Mouse (Mus musculus): ENCODE results near the gene Pepd. TPM values are rescaled to one million over a fixed set of nuclear protein-coding genes. Genes with fewer than 3 reads are reported as not detected.

The Pepd gene
- polyA plus RNA-seq, 1 experiment from 2014 or later, result 68.4 TPM

DNA sequence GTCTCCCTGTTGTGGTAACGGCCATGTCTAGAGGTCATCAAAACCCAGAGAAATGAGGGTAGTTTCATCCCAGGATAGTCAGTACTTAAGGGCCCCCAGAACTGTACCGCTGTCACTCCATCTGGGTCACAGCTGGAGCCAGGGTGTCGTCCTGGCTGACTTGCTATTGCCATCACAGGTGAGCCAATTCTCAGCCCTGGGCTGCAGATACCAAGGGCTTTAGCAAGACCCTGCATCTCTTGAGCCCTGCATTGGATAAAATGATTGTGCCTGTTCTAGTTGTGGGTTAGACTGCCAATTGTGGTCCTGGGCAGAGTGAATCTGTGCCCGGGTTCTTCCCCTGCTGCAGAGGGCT, 114.1 kb downstream of the Pepd start:
- WGBS, result 73% methylated on average over 4 of the region's 4 CpGs
- no peaks in the 10 kb centered on the region for H3K36me3 ChIP-seq (replicated peaks; ENCODE audit: control insufficient read depth, insufficient read depth, low read depth, low read length)
- H3K4me3 ChIP-seq (ENCODE audit: low read depth, low read length), result no peak overlapping the region
- H3K4me1 ChIP-seq (ENCODE audit: control insufficient read depth, insufficient read depth, low read length), result no peaks in the 10 kb centered on the region
- no peaks in the 10 kb centered on the region for H3K9me3 ChIP-seq (replicated peaks; ENCODE audit: control insufficient read depth, low read length)
- no peak overlapping the region for H3K9ac ChIP-seq (replicated peaks; ENCODE audit: low read length)
- H3K27me3 ChIP-seq (ENCODE audit: control insufficient read depth, insufficient read depth, low read length), result no peaks in the 10 kb centered on the region
- H3K27ac ChIP-seq (replicated peaks; ENCODE audit: low read depth, low read length), result no peak overlapping the region
- ATAC-seq (replicated peaks; ENCODE audit: insufficient number of reproducible peaks, low FRiP score, low TSS enrichment, low read depth) (no peak), DNase-seq (ENCODE audit: low spot score) (no peak)
- no peak overlapping the region for H3K4me2 ChIP-seq (ENCODE audit: low read depth, low read length)

DNA sequence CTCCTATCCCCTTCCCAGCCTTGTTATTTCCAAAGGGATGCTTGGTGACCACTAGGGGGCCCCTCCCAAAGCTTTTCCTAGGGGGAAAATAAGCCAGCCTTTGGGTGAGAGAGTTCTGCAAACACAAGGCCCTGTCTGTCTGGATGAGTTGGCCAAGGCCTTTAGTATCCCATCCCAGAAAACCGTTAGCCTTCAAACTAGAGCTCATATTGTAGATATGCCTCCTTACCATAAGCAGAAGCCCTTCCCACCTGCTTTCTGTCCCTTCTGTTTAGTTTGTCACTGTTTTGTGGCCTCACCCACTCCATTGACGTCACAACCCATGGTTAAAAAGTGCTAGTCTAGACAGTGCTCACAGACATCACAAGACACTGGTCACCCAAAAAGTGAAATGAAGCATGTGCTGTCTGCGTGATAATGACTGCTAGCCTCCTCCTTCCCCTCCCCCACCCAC, 114.7 kb downstream of the Pepd start:
- no peaks in the 10 kb centered on the region for H3K36me3 ChIP-seq (replicated peaks; ENCODE audit: control insufficient read depth, insufficient read depth, low read depth, low read length)
- H3K4me1 ChIP-seq (ENCODE audit: control insufficient read depth, insufficient read depth, low read length), result no peaks in the 10 kb centered on the region
- H3K27ac ChIP-seq (replicated peaks; ENCODE audit: low read depth, low read length), result no peak overlapping the region
- H3K4me3 ChIP-seq (ENCODE audit: low read depth, low read length), result no peak overlapping the region
- H3K4me2 ChIP-seq (ENCODE audit: low read depth, low read length), result no peak overlapping the region
- 78% methylated on average over 3 of the region's 3 CpGs for WGBS
- DNase-seq (ENCODE audit: low spot score) (peak; percentile 69), ATAC-seq (replicated peaks; ENCODE audit: insufficient number of reproducible peaks, low FRiP score, low TSS enrichment, low read depth) (no peak)
- no peak overlapping the region for H3K9ac ChIP-seq (replicated peaks; ENCODE audit: low read length)
- H3K27me3 ChIP-seq (ENCODE audit: control insufficient read depth, insufficient read depth, low read length), result no peaks in the 10 kb centered on the region
- no peaks in the 10 kb centered on the region for H3K9me3 ChIP-seq (replicated peaks; ENCODE audit: control insufficient read depth, low read length)

DNA sequence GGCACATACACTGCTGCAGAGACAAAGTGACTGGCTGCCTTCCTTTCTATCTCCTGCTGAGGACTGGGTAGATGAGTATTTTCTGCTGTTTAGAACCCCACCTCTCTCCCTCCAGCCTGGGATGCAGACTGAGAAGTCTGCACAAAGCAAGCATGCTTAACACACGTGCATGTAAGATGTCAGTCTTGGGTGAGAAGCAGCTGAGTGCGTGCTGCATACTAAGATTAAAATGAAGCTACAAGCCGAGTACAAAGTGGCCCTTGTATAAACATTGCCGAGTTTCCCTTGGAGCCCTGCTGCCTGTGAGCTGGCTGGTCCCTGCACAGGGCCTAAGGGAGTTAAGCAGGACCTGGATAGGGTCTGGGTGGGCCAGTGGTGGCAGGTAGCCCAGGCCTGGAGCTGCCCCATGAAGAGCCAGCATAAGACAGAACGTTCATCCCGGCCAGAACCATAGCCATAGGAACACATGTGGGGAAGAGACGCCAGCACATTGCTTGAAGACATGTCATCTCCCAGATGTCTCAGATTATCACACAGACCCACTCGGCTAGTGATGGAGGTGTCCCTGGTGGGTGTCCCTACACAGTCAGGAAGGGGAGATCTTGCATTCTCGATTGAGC, 115.7 kb downstream of the Pepd start:
- no peak for DNase-seq (ENCODE audit: low spot score)
- WGBS, result 79% methylated on average over 9 of the region's 9 CpGs
- no peak for ATAC-seq (replicated peaks; ENCODE audit: insufficient number of reproducible peaks, low FRiP score, low TSS enrichment, low read depth)

DNA sequence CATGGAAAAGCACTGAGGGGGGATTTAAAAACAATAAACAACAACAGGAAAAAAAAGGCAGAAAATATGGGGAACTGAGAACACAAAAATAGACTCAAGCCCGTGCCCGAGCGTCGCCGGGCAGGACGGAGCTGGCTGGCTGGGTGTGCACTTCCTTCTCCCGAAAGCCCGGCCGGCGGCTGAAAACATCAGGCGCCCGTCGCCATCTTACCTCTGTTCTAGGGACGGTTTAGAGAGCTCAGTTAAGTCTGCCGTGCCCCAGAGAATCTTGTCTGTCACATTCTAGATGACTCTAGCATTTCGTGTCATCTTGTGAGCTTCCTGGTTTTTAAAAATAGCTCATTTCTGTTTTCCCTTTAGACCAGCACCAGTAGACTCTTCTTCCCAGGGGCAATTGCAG, 116.4 kb downstream of the Pepd start:
- Histone ChIP-seq H3K27ac (replicated peaks; ENCODE audit: low read depth, low read length) (no peak overlapping the region), H3K4me1 (ENCODE audit: control insufficient read depth, insufficient read depth, low read length) (no peaks in the 10 kb centered on the region), H3K9ac (replicated peaks; ENCODE audit: low read length) (no peak overlapping the region), H3K27me3 (ENCODE audit: control insufficient read depth, insufficient read depth, low read length) (no peaks in the 10 kb centered on the region), H3K36me3 (replicated peaks; ENCODE audit: control insufficient read depth, insufficient read depth, low read depth, low read length) (no peaks in the 10 kb centered on the region), H3K9me3 (replicated peaks; ENCODE audit: control insufficient read depth, low read length) (no peaks in the 10 kb centered on the region), H3K4me2 (ENCODE audit: low read depth, low read length) (no peak overlapping the region), H3K4me3 (ENCODE audit: low read depth, low read length) (no peak overlapping the region)
- DNase-seq (ENCODE audit: low spot score) (no peak), ATAC-seq (replicated peaks; ENCODE audit: insufficient number of reproducible peaks, low FRiP score, low TSS enrichment, low read depth) (no peak)
- WGBS, result 89% methylated on average over 16 of the region's 16 CpGs

More for the DNA sequence above, 115.7 kb downstream of the Pepd start:
- H3K4me2 ChIP-seq (ENCODE audit: low read depth, low read length), result no peak overlapping the region
- no peaks in the 10 kb centered on the region for H3K27me3 ChIP-seq (ENCODE audit: control insufficient read depth, insufficient read depth, low read length)
- H3K9me3 ChIP-seq (replicated peaks; ENCODE audit: control insufficient read depth, low read length), result no peaks in the 10 kb centered on the region
- H3K9ac ChIP-seq (replicated peaks; ENCODE audit: low read length), result no peak overlapping the region
- no peak overlapping the region for H3K4me3 ChIP-seq (ENCODE audit: low read depth, low read length)
- H3K36me3 ChIP-seq (replicated peaks; ENCODE audit: control insufficient read depth, insufficient read depth, low read depth, low read length), result no peaks in the 10 kb centered on the region
- no peaks in the 10 kb centered on the region for H3K4me1 ChIP-seq (ENCODE audit: control insufficient read depth, insufficient read depth, low read length)
- no peak overlapping the region for H3K27ac ChIP-seq (replicated peaks; ENCODE audit: low read depth, low read length)

DNA sequence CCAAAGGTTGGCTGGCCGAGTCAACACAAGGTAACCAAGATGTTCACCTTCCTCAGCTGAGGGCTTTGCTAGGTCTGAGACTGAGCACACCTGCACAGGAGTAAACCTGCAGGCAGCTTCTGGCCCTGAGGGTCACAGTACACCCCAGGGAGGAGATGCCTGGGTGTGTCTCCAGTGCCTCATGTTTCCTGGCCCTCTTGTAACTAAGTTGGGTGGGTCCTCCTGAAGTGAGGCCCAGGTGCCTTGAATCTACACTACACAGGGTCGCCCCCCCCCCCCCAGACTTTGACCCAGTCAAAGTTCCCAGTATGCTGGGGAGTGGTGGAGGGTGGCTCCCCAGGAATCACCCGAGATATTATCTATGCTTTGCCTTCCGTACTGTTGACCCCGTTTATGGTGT, 117.0 kb downstream of the Pepd start:
- Histone ChIP-seq H3K4me1 (ENCODE audit: control insufficient read depth, insufficient read depth, low read length) (no peaks in the 10 kb centered on the region), H3K36me3 (replicated peaks; ENCODE audit: control insufficient read depth, insufficient read depth, low read depth, low read length) (no peaks in the 10 kb centered on the region), H3K4me2 (ENCODE audit: low read depth, low read length) (no peak overlapping the region), H3K9me3 (replicated peaks; ENCODE audit: control insufficient read depth, low read length) (no peaks in the 10 kb centered on the region), H3K27me3 (ENCODE audit: control insufficient read depth, insufficient read depth, low read length) (no peaks in the 10 kb centered on the region), H3K4me3 (ENCODE audit: low read depth, low read length) (no peak overlapping the region), H3K27ac (replicated peaks; ENCODE audit: low read depth, low read length) (no peak overlapping the region), H3K9ac (replicated peaks; ENCODE audit: low read length) (no peak overlapping the region)
- DNase-seq (ENCODE audit: low spot score) (no peak), ATAC-seq (replicated peaks; ENCODE audit: insufficient number of reproducible peaks, low FRiP score, low TSS enrichment, low read depth) (no peak)
- 89% methylated on average over 5 of the region's 5 CpGs for WGBS

DNA sequence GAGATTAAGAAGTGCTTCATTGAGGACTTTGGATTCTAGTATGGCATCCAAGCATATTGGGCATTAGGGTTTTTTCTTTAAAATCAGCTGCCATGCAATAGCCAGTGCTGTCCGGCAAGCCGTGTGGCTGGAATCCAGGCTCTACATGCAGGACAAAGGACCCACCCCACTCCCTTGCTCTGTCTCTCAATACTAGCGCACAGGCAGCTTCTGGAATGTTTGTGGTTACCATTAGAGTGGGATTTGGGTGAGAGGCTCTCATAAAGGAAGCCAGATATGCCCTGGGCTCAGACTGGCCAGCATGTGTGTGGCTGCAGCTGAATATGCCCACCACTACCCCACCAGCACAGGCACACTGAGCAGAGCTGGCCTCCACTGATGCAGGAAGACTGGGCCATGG, 117.5 kb downstream of the Pepd start:
- no peak overlapping the region for H3K4me2 ChIP-seq (ENCODE audit: low read depth, low read length)
- DNase-seq (ENCODE audit: low spot score), result no peak
- no peaks in the 10 kb centered on the region for H3K36me3 ChIP-seq (replicated peaks; ENCODE audit: control insufficient read depth, insufficient read depth, low read depth, low read length)
- H3K4me3 ChIP-seq (ENCODE audit: low read depth, low read length), result no peak overlapping the region
- H3K27ac ChIP-seq (replicated peaks; ENCODE audit: low read depth, low read length), result no peak overlapping the region
- no peak for ATAC-seq (replicated peaks; ENCODE audit: insufficient number of reproducible peaks, low FRiP score, low TSS enrichment, low read depth)
- no peaks in the 10 kb centered on the region for H3K9me3 ChIP-seq (replicated peaks; ENCODE audit: control insufficient read depth, low read length)
- H3K27me3 ChIP-seq (ENCODE audit: control insufficient read depth, insufficient read depth, low read length), result no peaks in the 10 kb centered on the region
- WGBS, result 80% methylated on average over 3 of the region's 3 CpGs
- H3K4me1 ChIP-seq (ENCODE audit: control insufficient read depth, insufficient read depth, low read length), result no peaks in the 10 kb centered on the region
- H3K9ac ChIP-seq (replicated peaks; ENCODE audit: low read length), result no peak overlapping the region

DNA sequence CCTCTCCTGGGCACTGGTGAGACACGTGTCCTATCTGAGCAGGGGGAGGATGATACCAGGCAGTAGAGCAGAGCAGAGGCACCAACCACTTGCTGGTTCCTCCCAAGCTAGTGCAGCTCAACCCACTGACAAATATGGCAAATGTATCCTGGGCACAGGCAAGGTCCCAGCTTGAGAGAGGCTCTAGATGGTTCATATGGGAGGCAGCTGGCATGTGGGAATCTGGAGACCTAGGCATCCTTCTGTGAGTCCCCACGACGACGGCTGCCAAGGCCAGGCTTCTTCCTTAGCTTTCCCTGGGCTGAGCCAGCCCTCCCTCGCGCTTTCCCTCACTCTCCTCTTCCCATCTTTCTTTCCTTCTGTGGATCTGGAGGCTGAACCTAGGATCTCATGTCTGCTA, 118.4 kb downstream of the Pepd start:
- no peak for ATAC-seq (replicated peaks; ENCODE audit: insufficient number of reproducible peaks, low FRiP score, low TSS enrichment, low read depth)
- no peak overlapping the region for H3K9ac ChIP-seq (replicated peaks; ENCODE audit: low read length)
- WGBS, result 77% methylated on average over 6 of the region's 6 CpGs

DNA sequence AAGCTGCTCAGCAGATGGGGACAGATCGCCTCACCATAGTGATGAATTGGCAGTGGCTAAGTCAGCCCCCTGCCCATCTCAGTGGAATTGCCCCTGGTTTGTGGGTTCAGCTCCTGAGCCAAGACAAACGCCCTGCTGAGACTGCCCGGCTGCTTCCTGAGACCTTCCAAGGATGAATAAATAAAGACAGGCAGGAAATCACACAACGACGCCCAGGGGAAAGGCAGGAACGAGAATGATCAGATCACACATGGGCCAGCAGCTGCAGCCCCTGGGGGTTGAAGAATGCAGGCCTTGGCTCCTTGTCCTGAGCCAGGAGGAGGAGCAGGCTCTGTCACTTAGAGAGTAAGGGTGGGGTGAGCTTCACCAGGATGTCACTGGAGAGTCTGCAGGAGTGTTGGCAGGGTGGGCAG, 123.0 kb downstream of the Pepd start:
- no peaks in the 10 kb centered on the region for H3K9me3 ChIP-seq (replicated peaks; ENCODE audit: control insufficient read depth, low read length)
- H3K4me3 ChIP-seq (ENCODE audit: low read depth, low read length), result no peak overlapping the region
- H3K9ac ChIP-seq (replicated peaks; ENCODE audit: low read length), result no peak overlapping the region
- H3K36me3 ChIP-seq (replicated peaks; ENCODE audit: control insufficient read depth, insufficient read depth, low read depth, low read length), result no peaks in the 10 kb centered on the region; the same call in 1 of the 2 replicates
- no peak overlapping the region for H3K4me2 ChIP-seq (ENCODE audit: low read depth, low read length)
- H3K27me3 ChIP-seq (ENCODE audit: control insufficient read depth, insufficient read depth, low read length), result no peaks in the 10 kb centered on the region
- ATAC-seq (replicated peaks; ENCODE audit: insufficient number of reproducible peaks, low FRiP score, low TSS enrichment, low read depth) (no peak), DNase-seq (ENCODE audit: low spot score) (no peak)
- no peak overlapping the region for H3K27ac ChIP-seq (replicated peaks; ENCODE audit: low read depth, low read length)
- no peaks in the 10 kb centered on the region; the same call in 1 of the 2 replicates for H3K4me1 ChIP-seq (ENCODE audit: control insufficient read depth, insufficient read depth, low read length)
- WGBS, result 28% methylated on average over 6 of the region's 6 CpGs

More for the DNA sequence above, 118.4 kb downstream of the Pepd start:
- Histone ChIP-seq H3K9me3 (replicated peaks; ENCODE audit: control insufficient read depth, low read length) (no peaks in the 10 kb centered on the region), H3K4me3 (ENCODE audit: low read depth, low read length) (no peak overlapping the region), H3K27me3 (ENCODE audit: control insufficient read depth, insufficient read depth, low read length) (no peaks in the 10 kb centered on the region), H3K36me3 (replicated peaks; ENCODE audit: control insufficient read depth, insufficient read depth, low read depth, low read length) (no peaks in the 10 kb centered on the region), H3K4me2 (ENCODE audit: low read depth, low read length) (no peak overlapping the region), H3K27ac (replicated peaks; ENCODE audit: low read depth, low read length) (no peak overlapping the region), H3K4me1 (ENCODE audit: control insufficient read depth, insufficient read depth, low read length) (no peaks in the 10 kb centered on the region)
- DNase-seq (ENCODE audit: low spot score), result no peak

All from embryonic facial prominence, embryonic 11.5 days (tissue).